Mouse (Mus musculus) heart, adult 2 months (tissue): Measurements from ENCODE around the gene L3mbtl4.
"Not testable (repeated sequence)": the region's sequence is repeated elsewhere in the genome, so short reads cannot be mapped to it uniquely, and the experiment has no call there.

Experiments
- CTCF ChIP-seq: fragments of 200-600 bp; IDR thresholded peaks from 2 replicates; pipeline ENCODE4 v1.8.1; 2022; ENCODE audit warnings: antibody characterized with exemption, mild to moderate bottlenecking, moderate library complexity
- POLR2A ChIP-seq: fragments of 200-500 bp; IDR thresholded peaks from 2 replicates; pipeline ENCODE4 v1.6.1; 2011; ENCODE audit warnings: mild to moderate bottlenecking, low read depth, low read length, control low read depth; ENCODE audit not compliant: insufficient read depth

- not testable (repeated sequence) for TF ChIP-seq POLR2A, CTCF
Measured at GRCm38 (mm10) chr17:68502998-68503397, 229.4 kb downstream of the L3mbtl4 start.
